Mouse (Mus musculus): ENCODE measurements around the gene Casc3. TPM values are rescaled to one million over a fixed set of nuclear protein-coding genes. Genes with fewer than 3 reads are reported as not detected.

The Casc3 gene
- polyA plus RNA-seq, 1 experiment from 2014 or later: 7.0 TPM

DNA sequence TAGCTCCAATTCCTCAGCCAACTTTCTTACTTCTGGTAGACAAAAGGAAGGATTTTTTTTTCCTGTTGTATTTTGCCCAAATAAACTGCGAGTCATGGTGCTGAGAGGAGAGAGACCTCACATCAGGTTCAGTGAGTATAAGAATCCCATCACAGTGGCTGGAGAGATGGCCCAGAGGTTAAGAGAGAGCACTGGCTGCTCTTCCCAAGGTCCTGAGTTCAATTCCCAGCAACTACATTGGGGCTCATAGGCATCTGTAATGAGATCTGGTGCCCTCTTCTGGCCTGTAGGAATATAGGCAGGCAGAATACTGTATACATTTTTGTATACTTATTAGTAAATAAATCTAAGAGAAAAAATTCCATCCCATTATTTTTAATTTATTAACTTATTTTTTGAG lies 17.0 kb upstream of the Casc3 start:
- DNase-seq (no peak), ATAC-seq (no peak)
- H3K9ac ChIP-seq (replicated peaks): no peak overlapping the region
- H3K4me1 ChIP-seq (ENCODE audit: insufficient read depth): peaks cover 50% of the 10 kb centered on the region
- H3K27ac ChIP-seq (ENCODE audit: low read depth): no peak overlapping the region
- H3K36me3 ChIP-seq (replicated peaks; ENCODE audit: insufficient read depth, low read length): no peaks in the 10 kb centered on the region
- H3K4me3 ChIP-seq (ENCODE audit: low read depth, low read length): no peak overlapping the region
- 88% methylated on average over 1 of the region's 1 CpGs for WGBS (ENCODE audit: insufficient replicate concordance)
- no peak overlapping the region for H3K4me2 ChIP-seq (ENCODE audit: low read depth, low read length)
- peak; percentile 67 for TF ChIP-seq CTCF (IDR thresholded peaks at IDR 0.05; ENCODE audit: low read depth)
- no peak for TF ChIP-seq EP300 (IDR thresholded peaks at IDR 0.05; ENCODE audit: low read depth)
- H3K27me3 ChIP-seq (ENCODE audit: insufficient read depth, low read length): no peaks in the 10 kb centered on the region
- H3K9me3 ChIP-seq (ENCODE audit: low read length): no peaks in the 10 kb centered on the region

DNA sequence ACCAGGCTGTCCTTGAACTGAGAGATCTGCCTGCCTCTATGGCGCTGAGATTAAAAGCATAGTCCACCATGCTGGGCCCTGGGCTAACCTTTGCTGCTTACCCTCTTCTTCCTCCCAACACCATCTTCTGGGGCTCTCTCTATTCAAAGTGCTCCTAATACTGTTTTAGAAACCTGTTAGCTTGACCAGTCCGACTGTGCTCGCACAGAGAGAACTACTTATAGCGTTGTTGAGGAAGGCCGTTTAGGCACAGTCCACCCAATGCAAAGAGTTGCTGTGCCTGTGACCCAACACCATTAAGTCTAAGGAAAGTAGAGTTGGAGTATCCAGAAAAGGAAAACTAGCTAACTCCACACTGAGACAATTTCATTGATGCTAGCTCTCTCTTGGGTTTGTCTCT lies 16.6 kb upstream of the Casc3 start:
- no peak for TF ChIP-seq EP300 (IDR thresholded peaks at IDR 0.05; ENCODE audit: low read depth)
- TF ChIP-seq CTCF (IDR thresholded peaks at IDR 0.05; ENCODE audit: low read depth): no peak
- H3K4me3 ChIP-seq (ENCODE audit: low read depth, low read length): no peak overlapping the region
- no peaks in the 10 kb centered on the region for H3K36me3 ChIP-seq (replicated peaks; ENCODE audit: insufficient read depth, low read length)
- peak overlapping the region; percentile 87 for H3K27ac ChIP-seq (ENCODE audit: low read depth)
- ATAC-seq (no peak), DNase-seq (no peak)
- WGBS (ENCODE audit: insufficient replicate concordance): 91% methylated on average over 5 of the region's 5 CpGs
- peak overlapping the region; percentile 53; the same call in 1 of the 2 replicates for H3K9ac ChIP-seq (replicated peaks)
- peaks cover 46% of the 10 kb centered on the region for H3K4me1 ChIP-seq (ENCODE audit: insufficient read depth)
- H3K9me3 ChIP-seq (ENCODE audit: low read length): no peaks in the 10 kb centered on the region
- peak overlapping the region; percentile 93 for H3K4me2 ChIP-seq (ENCODE audit: low read depth, low read length)
- no peaks in the 10 kb centered on the region for H3K27me3 ChIP-seq (ENCODE audit: insufficient read depth, low read length)

- Histone ChIP-seq H3K27ac (ENCODE audit: low read depth) (peak overlapping the region; percentile 87), H3K4me3 (ENCODE audit: low read depth, low read length) (peak overlapping the region; percentile 56), H3K9me3 (ENCODE audit: low read length) (no peaks in the 10 kb centered on the region), H3K9ac (replicated peaks) (peak overlapping the region; percentile 59; the same call in 1 of the 2 replicates), H3K4me1 (ENCODE audit: insufficient read depth) (peaks cover 45% of the 10 kb centered on the region), H3K27me3 (ENCODE audit: insufficient read depth, low read length) (no peaks in the 10 kb centered on the region), H3K4me2 (ENCODE audit: low read depth, low read length) (peak overlapping the region; percentile 93), H3K36me3 (replicated peaks; ENCODE audit: insufficient read depth, low read length) (no peaks in the 10 kb centered on the region)
- TF ChIP-seq EP300 (IDR thresholded peaks at IDR 0.05; ENCODE audit: low read depth) (no peak; the same call in 1 of the 2 replicates), CTCF (IDR thresholded peaks at IDR 0.05; ENCODE audit: low read depth) (peak; percentile 88)
- 7% methylated on average over 18 of the region's 18 CpGs for WGBS (ENCODE audit: insufficient replicate concordance)
- peak; percentile 85 for DNase-seq
- ATAC-seq: peak; percentile 76
Measured at GRCm38 (mm10) chr11:98788550-98789218, 16.0 kb upstream of the Casc3 start.

- no peaks in the 10 kb centered on the region for H3K36me3 ChIP-seq (replicated peaks; ENCODE audit: insufficient read depth, low read length)
- H3K9me3 ChIP-seq (ENCODE audit: low read length): no peaks in the 10 kb centered on the region
- ATAC-seq (peak; percentile 24), DNase-seq (no peak)
- H3K27ac ChIP-seq (ENCODE audit: low read depth): peak overlapping the region; percentile 87
- H3K4me2 ChIP-seq (ENCODE audit: low read depth, low read length): peak overlapping the region; percentile 93
- peak overlapping the region; percentile 56 for H3K4me3 ChIP-seq (ENCODE audit: low read depth, low read length)
- peak overlapping the region; percentile 59 for H3K9ac ChIP-seq (replicated peaks)
- H3K27me3 ChIP-seq (ENCODE audit: insufficient read depth, low read length): no peaks in the 10 kb centered on the region
- 1% methylated on average over 25 of the region's 25 CpGs for WGBS (ENCODE audit: insufficient replicate concordance)
- H3K4me1 ChIP-seq (ENCODE audit: insufficient read depth): peaks cover 45% of the 10 kb centered on the region
- no peak for TF ChIP-seq EP300 (IDR thresholded peaks at IDR 0.05; ENCODE audit: low read depth)
- no peak for TF ChIP-seq CTCF (IDR thresholded peaks at IDR 0.05; ENCODE audit: low read depth)
Measured at GRCm38 (mm10) chr11:98789219-98789807, 15.4 kb upstream of the Casc3 start.

- Histone ChIP-seq H3K9me3 (ENCODE audit: low read length) (no peaks in the 10 kb centered on the region), H3K4me1 (ENCODE audit: insufficient read depth) (peaks cover 44% of the 10 kb centered on the region), H3K27ac (ENCODE audit: low read depth) (0 out of 2 replicates have a peak overlapping the region, but pooled peaks have one; percentile 87), H3K9ac (replicated peaks) (peak overlapping the region; percentile 59; the same call in 1 of the 2 replicates), H3K36me3 (replicated peaks; ENCODE audit: insufficient read depth, low read length) (no peaks in the 10 kb centered on the region), H3K27me3 (ENCODE audit: insufficient read depth, low read length) (no peaks in the 10 kb centered on the region), H3K4me2 (ENCODE audit: low read depth, low read length) (peak overlapping the region; percentile 93), H3K4me3 (ENCODE audit: low read depth, low read length) (peak overlapping the region; percentile 56)
- WGBS (ENCODE audit: insufficient replicate concordance): 23% methylated on average over 5 of the region's 5 CpGs
- no peak for ATAC-seq
- TF ChIP-seq EP300 (IDR thresholded peaks at IDR 0.05; ENCODE audit: low read depth): no peak
- no peak for TF ChIP-seq CTCF (IDR thresholded peaks at IDR 0.05; ENCODE audit: low read depth)
- no peak for DNase-seq
Measured at GRCm38 (mm10) chr11:98789824-98790223, 14.9 kb upstream of the Casc3 start.

DNA sequence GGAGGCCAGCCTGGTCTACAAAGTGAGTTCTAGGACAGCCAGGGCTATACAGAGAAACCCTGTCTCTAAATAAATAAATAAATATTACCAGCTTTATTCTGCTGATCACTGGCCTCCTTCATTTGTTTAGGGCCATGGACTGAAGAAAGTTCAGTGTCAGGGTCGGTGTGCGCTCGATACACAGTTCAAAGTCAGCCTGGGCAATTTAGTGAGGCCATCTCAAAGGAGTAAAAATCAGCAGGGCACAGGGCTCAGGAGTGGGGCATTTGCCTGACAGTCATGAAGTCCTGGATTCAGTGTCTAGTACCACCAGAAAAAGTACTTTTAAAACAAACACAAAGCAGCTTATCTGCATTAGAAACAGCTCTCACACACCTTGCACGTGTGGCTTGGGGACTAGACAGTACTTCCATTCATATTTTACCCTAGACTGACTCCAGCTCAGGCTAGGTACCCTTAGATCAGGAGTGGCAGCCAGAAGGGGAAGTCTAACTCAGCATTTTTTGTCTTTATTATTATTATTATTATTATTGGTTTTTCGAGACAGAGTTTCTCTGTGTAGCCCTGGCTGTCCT lies 14.0 kb upstream of the Casc3 start:
- TF ChIP-seq CTCF (IDR thresholded peaks at IDR 0.05; ENCODE audit: low read depth): no peak
- no peak for TF ChIP-seq EP300 (IDR thresholded peaks at IDR 0.05; ENCODE audit: low read depth)
- 81% methylated on average over 5 of the region's 5 CpGs for WGBS (ENCODE audit: insufficient replicate concordance)
- H3K27ac ChIP-seq (ENCODE audit: low read depth): no peak overlapping the region
- DNase-seq (no peak), ATAC-seq (no peak)
- H3K4me1 ChIP-seq (ENCODE audit: insufficient read depth): peaks cover 35% of the 10 kb centered on the region
- H3K36me3 ChIP-seq (replicated peaks; ENCODE audit: insufficient read depth, low read length): no peaks in the 10 kb centered on the region
- no peaks in the 10 kb centered on the region for H3K27me3 ChIP-seq (ENCODE audit: insufficient read depth, low read length)
- no peak overlapping the region for H3K4me2 ChIP-seq (ENCODE audit: low read depth, low read length)
- no peak overlapping the region for H3K4me3 ChIP-seq (ENCODE audit: low read depth, low read length)
- H3K9ac ChIP-seq (replicated peaks): no peak overlapping the region
- no peaks in the 10 kb centered on the region for H3K9me3 ChIP-seq (ENCODE audit: low read length)

Measured in liver, postnatal 0 days (tissue).